Mouse (Mus musculus) C2C12 (cell line): ENCODE measurements at regions not wholly inside any gene's neighbourhood (a gene's known extent, or its start where the extent isn't known, plus 50 kb on each side); places are given as distances from the start of the nearest gene placed in this dataset.

Experiments
- MYOD1 ChIP-seq: IDR thresholded peaks from one replicate; pipeline ENCODE4 v1.6.1; 2011; ENCODE audit warnings: low read depth; ENCODE audit not compliant: control insufficient read depth, insufficient read length
- USF1 ChIP-seq: IDR thresholded peaks from one replicate; pipeline ENCODE4 v1.6.1; 2011; ENCODE audit warnings: low read depth, mild to moderate bottlenecking, control low read depth, moderate library complexity

DNA sequence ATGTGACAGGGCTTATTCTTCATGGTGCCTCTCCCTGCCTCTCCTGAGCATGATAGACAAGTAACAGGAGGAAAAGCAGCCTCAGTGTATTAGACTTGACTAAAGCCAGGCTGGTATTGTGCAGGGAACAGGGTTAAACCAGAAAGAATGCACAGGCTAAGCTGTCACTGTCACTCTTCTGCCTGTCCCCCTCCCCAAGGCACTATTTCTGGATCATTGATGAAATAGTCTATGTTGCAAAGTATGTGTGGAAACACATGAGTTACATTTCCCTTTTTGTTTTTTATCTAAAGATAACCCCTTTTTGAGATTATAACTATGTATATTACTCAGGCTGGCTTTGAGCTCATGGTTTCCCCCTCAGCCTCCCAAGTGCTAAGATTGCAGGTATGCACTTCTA lies 436.5 kb upstream of the Nr5a2 start:
- TF ChIP-seq MYOD1 (no peak), USF1 (no peak)
